Mouse (Mus musculus): ENCODE measurements at regions not wholly inside any gene's neighbourhood (a gene's known extent, or its start where the extent isn't known, plus 50 kb on each side); places are given as distances from the start of the nearest gene placed in this dataset.

DNA sequence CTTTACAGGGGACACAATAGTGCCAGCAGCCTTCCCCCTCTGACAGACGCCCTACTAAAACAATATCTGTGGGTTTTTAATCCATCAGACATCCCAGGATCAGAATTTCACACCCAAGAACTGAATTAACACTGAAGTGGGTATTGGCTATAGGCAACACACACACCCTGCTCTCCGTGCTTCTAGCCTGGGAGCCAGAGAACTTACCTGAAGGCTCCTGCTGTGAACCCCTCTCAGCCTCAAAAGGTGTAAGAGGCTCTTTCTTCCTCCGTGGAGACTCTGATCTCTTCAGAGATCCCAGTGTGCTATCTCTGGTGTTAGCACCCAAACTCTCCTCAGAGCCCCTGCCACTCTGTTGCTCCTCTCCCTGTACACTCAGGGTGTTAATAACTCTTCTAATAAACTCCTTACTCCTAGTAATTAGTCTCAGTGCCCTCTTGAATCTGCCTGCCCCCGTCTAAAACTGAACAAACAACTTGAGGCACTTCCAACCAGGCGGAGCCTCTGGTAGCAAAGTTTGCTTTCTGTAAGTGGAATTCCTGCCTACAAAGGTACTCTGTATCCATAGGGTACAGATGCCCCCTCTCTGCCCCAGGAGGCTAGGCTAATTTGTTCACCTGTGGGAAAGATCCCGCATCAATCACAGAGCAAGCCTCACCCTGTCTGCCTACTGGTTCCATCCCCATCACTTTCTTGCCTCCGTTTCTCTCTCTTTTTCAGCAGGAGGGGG lies 452.9 kb upstream of the Fam19a5 start:
- TF ChIP-seq CTCF (IDR thresholded peaks at IDR 0.05; ENCODE audit: borderline replicate concordance, insufficient read depth, low read depth, low read length) (no peak), POLR2A (IDR thresholded peaks at IDR 0.05; ENCODE audit: borderline replicate concordance, insufficient read depth, low read length) (no peak)

Data from cerebellum, adult 2 months (tissue).